In genomic region chr5:31918566-31918965, GRCm38 (mm10) we compare ENCODE assay signal across 14 mouse cellular contexts.
DNase-seq lines count a peak whose midpoint lies in the region; TF ChIP-seq lines count a peak whose summit lies in the region.
"Had no signal": no experiment of that assay in that cellular context is flagged by ENCODE, and none has a peak within 500 bp of the region (broad histone marks: within the 10 kb centered on the region; RNA-seq: fewer than 3 reads in every experiment).

No protein-coding gene starts in this region.

- DNase-seq in gastrocnemius, adult 2 months: no peak
- DNase-seq in gastrocnemius, postnatal 36 days: no peak
- peak; percentile 80 for DNase-seq in T-cell, adult 2 months (ENCODE audit: low spot score)
- DNase-seq in naive thymus-derived CD4-positive, alpha-beta T cell, adult 2 months (ENCODE audit: low read depth): peak; percentile 74
- DNase-seq in thymus, postnatal 10 days (ENCODE audit: low spot score in 2 of 2): peak; percentile 61 to 66
- no peak for DNase-seq in layer of hippocampus, adult 8-10 months (ENCODE audit: low spot score in 2 of 2)
- no peak for DNase-seq in right cerebral cortex, adult 2 months (ENCODE audit: low spot score in 2 of 2)
- no peak for DNase-seq in layer of hippocampus, postnatal 36 days
- DNase-seq: adrenal gland, postnatal 25 days; cerebellum, postnatal 14 days; lung, adult 18-20 months; right cerebral cortex, postnatal 25 days had no signal

- no peak overlapping the region for H3K4me3 ChIP-seq in gastrocnemius, adult 2 months

- TF ChIP-seq CTCF in gastrocnemius, adult 2 months (IDR thresholded peaks at IDR 0.05): no peak

- H3K27ac ChIP-seq in gastrocnemius, adult 2 months: 0 out of 2 replicates have a peak overlapping the region, but pooled peaks have one; percentile 24
- H3K27ac ChIP-seq: hindbrain, postnatal 0 days; kidney, postnatal 0 days had no signal

- intact Hi-C loops in gastrocnemius, adult 2 months (cut with DNase I): no loop called here
- intact Hi-C loops in gastrocnemius, postnatal 36 days (cut with DNase I): no loop called here

Comparison
In these comparisons a context has a peak if more than half of its experiments do, and no peak if none do; other contexts are left out.
1. DNase-seq: peak in T-cell, adult 2 months (single experiment), naive thymus-derived CD4-positive, alpha-beta T cell, adult 2 months (single experiment) and thymus, postnatal 10 days (2 of 2); none in gastrocnemius, adult 2 months (single experiment), gastrocnemius, postnatal 36 days (0 of 2), layer of hippocampus, adult 8-10 months (0 of 2), right cerebral cortex, adult 2 months (0 of 2) and layer of hippocampus, postnatal 36 days (0 of 2).